Mouse (Mus musculus) G1E-ER4 (cell line): ENCODE data around the gene Dglucy. TPM values are rescaled to one million over a fixed set of nuclear protein-coding genes. Genes with fewer than 3 reads are reported as not detected.

Source experiments
- GATA1 ChIP-seq: IDR thresholded peaks from one replicate; pipeline ENCODE4 v1.8.0; 2012; ENCODE audit warnings: low read length, inconsistent platforms
- polyA plus RNA-seq: library from polyadenylated mRNA; stranded (reverse); fragments of >175 nt; gene quantifications from 2 replicates; pipeline ENCODE4 v1.2.3, GENCODE M21; 2012

The Dglucy gene
- polyA plus RNA-seq = 0.12 and 0.17 TPM in 2 replicates

DNA sequence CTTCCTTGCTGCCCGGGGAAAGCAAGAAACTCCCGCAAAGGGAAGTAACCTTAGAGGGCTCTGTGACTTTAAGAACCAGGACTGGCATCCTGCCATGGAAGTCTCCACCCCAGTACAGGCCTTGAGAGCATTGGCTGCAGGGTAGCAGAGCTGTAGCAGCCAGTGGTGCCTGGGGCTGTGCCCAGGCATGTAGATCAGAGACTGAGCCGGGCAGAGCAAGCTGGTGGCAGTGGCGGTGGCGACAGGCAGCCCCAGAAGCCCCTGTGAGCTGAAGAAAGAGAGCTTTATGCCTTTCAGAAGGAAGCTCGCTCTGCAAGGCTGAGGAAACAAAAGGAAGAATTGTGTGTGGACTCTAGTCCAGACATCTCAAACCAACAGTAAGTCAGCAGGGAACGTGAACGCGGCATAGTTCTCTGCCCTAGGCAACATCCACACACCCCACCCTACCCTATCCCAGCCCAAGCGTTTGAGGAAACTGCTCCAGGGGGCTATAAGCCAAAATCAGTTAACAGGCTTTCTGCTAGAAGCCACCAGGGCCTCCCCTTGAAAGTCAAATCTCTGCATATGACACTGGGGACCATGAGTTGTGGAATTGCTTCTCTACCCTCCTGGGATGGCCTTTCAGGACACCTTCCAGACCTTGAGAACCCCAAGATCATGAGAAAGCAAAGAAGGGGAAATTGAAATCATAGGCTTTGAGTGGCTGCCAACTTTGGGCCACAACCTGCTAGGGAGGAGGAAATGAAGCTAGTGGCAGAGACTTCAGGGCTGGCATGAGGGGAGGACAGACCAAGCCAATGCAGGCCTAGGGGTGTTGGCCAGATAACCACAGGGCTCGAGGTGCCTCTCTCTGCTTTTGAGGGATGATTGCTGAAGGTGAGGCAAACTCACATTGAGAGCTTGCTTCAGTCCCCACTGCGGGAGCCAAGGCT is at the start of gene Dglucy:
TSS of gene Dglucy (plus strand) at position 124 of the 932 bp plus-strand sequence.
- TF ChIP-seq GATA1 = no peak

DNA sequence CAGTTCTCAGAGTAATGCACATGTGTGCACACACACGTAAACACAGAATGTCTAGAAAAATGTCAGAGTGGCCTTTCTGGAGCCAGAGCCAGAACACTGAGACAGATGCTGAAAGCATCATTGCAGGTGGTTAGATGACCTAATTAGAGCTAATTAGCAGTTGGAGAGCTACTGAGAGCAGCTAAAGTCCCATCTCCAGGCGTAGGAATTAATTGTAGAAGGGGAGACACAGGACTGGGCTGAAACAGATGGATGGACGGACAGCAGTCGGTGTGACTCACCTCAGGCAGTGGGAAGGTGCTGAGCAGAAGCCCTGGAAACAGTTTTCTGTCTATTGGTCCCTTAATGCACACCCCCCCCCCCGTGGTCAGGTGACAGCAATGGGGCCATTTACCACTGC is 43.7 kb upstream of the Dglucy start:
- no peak for TF ChIP-seq GATA1

DNA sequence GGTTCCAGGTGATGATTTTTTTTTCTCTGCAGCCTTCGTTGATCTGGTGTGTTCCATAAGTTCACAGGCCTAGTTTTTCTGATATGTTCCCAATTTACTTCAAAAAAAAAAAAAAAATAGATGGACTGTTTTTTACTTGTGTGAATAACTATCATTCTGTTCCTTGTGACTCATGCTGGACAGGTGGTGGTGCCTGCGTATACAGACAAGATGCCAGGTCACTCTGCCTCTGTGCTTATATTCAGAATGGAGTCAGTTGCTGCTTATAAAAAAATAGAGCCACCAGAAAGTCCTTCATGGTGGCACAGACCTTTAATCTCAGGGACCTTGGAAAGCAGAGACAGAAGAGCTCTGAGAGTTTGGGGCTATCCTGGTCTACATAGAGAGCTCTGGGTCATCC is 43.3 kb upstream of the Dglucy start:
- TF ChIP-seq GATA1 = no peak

DNA sequence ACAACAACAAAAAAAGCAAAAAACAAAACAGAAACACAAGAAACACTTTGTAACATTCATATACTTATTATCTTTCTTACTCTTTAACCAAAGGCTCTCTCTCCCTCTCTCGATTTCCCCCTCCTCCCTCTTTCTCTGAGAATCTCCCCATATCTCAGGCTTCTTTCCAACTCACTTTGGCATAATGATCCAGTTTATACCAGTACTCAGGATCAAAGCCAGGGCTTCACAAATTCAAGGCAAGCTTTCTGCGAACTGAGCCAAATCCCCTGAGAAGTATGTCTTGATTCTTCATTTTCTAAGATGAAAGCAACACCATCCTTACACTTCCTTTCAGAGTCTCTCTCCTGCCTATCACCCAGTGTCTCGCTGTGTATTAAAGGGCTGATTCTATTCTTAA is 40.4 kb upstream of the Dglucy start:
- TF ChIP-seq GATA1 = no peak

DNA sequence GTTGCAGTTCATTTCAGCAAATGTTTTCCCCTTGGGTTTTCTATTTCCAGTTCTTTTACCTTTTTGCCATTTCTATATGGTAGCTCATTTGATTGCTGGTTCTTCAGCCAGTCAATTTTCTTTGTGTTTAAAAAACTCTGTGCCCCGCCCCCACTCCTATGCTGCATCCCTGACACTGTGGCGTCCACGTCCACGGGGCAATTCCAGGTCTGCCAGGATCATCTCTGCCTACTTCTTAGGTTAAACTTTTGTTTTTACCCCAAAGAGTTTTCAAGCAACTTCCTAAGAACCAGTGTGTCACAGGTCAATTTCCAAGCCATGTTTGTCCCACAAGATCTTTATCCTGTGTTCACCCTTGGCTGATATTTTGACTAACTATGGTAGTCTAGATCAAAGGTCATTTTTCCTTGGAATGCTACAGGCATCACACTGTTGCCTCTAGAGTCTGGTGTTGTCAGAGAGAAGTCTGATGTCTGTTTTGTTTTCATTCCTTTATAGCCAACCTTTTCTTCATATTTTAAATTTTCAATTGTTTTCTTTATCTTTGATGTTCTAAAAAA is 39.8 kb upstream of the Dglucy start:
- no peak for TF ChIP-seq GATA1

DNA sequence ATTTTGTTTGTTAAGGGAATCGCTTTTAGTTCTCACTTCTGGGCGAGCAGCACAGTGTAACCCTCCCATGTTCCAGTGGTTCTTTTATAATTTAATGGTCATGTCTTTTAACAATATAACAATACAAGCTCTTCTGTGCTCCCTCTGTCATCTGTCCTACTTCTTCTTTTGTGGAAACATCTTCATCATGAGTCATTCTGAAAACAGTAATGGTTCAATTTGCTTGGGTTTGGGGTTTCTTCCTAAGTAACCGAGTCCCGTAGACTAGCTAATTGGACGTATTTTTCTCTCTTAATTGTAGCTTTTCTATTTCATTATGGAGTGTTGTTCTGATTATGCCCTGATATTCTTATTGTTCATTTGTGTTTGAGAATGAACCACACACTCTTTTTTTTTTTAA is 38.5 kb upstream of the Dglucy start:
- TF ChIP-seq GATA1 = no peak

DNA sequence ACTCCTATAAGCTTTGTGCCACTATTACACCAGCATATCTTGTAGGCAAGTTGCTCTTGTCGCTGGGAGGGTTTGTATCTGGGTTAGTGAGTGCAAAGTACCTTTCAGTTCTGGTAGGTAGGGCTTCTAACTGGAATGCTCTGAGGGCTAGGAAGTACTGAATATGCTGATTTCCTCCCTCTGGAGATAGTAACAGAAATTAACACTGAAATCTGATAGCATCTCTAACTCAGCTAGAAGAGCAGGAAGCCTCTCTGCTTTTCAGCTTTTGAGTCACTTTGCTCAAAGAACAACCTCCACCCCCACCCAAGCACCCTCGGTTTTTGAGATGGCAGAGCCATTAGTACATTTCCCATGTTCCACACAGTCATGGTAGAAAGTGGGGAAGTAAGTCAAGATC is 36.4 kb upstream of the Dglucy start:
- no peak for TF ChIP-seq GATA1

DNA sequence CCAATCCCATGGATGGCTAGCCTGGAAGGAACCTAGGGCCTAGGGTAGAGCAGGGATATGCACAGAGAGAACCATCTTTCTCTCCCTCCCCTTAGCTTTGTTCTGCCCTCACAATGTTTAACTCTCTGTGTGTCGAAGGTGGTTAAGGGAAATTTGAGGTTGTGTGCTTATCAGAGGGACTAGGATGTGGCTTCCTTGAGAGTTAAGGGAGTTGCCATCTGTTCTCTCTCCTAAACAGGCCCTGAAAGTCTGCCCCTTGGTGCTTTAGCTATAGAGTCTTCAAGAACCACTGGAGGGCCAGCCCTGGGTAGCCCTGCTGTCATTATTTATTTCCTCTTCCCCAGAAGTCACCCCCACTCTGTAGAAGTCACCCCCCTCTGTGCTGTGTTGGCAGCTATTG is 25.9 kb upstream of the Dglucy start:
- TF ChIP-seq GATA1 = no peak

DNA sequence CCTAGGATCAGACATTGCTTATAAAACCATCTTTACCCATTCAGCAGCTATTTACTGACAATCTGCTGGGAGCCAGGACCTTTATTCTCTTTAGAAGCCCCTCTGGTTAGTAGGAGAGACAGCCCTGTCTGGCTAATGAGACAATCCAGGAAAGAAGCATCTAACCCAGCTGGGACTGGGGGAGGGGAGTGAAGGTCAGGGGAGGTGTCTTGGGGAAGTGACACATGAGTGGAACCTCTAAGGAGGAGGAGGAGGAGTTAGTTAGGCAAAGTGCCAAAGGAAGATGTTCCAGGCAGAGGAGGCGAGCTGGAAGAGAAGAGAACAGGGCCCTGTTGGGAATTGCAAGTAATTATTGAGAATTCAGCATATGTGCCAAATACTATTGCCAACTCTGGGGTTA is 25.1 kb upstream of the Dglucy start:
- no peak for TF ChIP-seq GATA1

DNA sequence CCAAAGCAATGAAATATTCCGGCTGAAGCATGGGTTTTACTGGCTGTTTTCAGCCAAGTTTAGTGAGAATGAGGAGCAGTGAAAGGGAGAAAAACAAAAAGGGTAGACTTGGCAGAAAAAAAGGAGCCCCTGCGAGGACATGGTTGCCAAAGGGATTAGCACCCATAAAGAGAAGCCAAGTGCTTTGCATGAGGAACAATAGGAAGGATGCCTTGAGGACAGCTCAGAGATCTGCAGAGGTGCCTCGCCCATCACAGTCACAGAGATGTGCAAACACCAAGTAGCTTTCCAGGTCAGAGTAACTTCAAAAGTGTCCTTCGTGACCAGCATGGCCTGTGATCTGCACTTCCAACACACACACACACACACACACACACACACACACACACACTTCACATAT is 21.4 kb upstream of the Dglucy start:
- TF ChIP-seq GATA1 = no peak

DNA sequence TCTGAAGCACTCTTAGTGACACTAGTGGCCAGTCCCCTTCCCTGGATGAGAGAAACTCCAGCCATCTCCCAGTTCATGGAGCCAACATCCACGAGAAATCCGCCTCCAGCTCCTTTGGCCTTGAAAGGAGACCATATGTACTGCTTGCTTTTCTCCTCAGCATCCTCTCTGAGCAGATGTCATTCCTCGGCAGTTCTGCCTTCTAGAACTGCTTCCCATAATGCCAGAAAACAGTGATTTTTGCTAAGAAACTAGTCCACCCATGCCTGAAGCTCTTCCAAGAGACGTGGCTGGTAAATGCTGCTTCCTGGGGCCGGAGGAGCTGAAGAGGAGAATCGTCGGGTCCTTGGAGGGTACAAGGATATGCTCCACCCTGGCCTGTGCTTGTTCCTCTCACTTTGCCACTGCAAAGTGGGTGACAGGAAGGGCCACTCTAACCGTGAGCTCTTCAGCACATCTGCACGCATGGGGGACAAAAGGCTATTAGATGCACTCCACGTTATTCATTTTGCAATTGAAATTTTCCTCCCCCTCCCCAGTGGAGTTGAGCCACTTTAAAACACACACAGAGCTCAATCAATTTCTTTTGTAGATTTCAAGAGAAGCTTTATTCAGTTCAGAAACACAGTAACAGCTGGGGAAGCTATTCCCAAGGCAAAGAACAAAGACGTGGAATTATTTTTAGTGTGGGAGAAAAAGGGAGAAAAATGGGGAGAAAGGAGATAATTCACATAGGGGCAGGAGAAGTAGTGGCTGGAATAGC is 16.0 kb upstream of the Dglucy start:
- TF ChIP-seq GATA1 = no peak

DNA sequence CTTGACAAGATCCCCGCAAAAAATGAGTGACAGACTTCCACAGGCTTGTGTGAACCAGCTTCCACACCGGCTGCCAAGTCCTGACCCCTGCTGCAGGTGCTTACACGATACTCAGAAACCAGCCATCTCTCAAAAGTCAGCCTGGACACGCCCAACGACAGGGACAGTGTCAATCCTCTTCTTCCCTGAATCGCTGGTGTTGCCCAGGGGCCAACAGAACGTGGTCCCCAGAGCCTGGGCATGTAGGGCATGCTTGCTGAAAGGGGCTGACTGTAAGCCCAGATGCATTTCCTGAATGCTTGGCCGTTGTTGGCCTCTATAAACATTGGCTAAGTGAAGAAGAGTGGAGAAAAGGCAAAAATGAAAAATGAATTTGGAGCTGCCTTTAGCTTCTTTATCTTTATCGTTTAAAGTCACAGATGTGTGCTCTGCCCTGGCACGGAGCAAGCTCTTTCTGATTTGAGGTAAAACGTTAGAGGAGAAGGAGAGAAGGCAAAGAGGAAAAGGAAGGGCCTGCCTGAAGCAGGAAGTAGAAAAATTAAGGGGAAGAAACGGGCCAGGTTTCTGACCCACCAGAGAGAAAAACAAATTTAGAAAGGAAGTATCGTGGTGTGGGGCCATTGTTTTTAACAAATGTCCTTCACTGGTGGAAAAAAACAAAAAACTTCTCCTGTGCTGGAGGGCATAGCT is 14.4 kb upstream of the Dglucy start:
- TF ChIP-seq GATA1 = no peak

DNA sequence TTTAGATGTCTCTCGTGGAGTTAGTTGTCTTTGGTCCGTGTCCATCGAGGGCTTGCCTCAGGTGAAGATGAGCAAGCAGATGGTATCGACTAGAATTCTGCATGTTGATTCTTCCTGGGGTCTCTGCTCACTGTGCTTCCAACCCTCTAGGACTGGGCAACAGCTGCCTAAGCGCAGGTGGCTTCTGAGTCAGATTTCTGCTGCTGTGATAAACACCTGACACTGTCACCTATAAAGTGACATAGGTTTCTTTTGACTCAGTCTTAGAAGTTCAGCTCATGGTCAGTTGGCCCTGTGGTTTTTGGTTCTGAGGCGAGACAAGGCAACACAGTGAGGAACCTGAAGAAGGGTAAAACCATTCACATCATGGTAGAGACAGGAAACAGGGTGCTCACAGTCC is 9.0 kb upstream of the Dglucy start:
- TF ChIP-seq GATA1 = no peak

DNA sequence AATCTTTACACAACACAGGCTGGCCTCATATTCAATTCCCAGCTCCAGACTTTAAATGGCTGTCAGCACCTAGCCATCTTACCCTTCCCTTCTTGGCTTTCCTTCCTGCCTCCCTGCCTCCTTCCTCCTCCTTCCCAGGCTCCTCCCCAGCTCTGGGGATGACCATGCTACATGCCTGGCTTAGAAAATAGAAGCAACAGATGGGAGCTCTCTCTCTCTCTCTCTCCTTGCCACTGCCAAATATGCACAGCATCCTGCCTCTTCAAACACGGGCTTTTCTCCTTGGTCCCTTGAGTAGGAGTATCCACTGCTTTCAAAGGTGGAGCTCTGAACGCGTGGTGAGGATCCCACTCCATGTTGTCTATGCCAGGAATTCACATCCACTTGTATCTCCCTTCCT is 8.1 kb upstream of the Dglucy start:
- no peak for TF ChIP-seq GATA1

DNA sequence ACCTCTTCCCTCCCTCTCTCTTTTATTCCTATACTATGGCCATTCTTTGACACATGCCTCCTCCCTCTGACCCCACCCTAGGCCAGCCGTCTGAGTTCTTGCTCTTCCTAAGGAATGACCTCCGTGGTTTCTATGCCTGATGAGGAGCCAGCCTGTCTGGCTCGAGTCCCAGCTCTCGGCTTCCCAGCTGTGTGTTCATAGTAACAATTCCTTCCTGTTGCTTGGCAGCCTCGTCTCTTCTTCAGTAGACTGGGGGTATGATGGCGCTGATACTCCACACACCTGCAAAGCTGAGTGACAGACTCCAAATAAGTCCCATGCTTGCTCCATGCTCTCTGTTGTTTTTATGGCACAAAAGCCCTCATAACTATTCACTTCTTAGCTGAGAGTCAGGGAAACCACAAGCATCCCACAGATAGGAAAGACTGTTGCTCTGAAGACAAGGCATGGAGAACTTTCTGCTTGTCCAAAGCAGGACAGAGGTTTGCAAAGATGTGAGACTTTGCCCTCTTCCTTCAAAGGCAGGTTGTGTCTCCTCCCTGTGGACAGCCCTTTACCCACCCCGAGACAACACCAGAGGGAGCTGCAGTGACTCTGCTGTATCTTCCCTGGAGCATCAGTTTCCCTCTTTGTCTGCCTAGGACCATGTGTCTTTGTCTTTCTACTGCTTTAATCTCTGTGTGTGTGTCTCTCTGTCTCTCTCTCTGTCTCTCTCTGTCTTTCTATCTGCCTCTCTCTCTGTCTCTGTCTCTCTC is 6.5 kb upstream of the Dglucy start:
- TF ChIP-seq GATA1 = no peak
